Mouse (Mus musculus) frontal cortex, adult 2 months (tissue): ENCODE results near the gene Sox5. TPM values are rescaled to one million over a fixed set of nuclear protein-coding genes. Genes with fewer than 3 reads are reported as not detected.
A peak's percentile ranks its signal among the peaks of the same experiment; 100 is the strongest.

ENCODE experiments used
- DNase-seq, 2 experiments: peaks; one replicate each; pipeline ENCODE4 v3.0.0; 2022; ENCODE audit warnings: low spot score in 1 of 2; ENCODE audit errors: extremely low spot score in 1 of 2
- polyA plus RNA-seq: library from polyadenylated mRNA; depleted of rRNA; stranded (reverse); fragments of >200 nt; gene quantifications from 2 replicates; pipeline ENCODE4 v1.2.3, GENCODE M21; 2012

The Sox5 gene
- polyA plus RNA-seq, 1 experiment = 27.9 TPM

DNA sequence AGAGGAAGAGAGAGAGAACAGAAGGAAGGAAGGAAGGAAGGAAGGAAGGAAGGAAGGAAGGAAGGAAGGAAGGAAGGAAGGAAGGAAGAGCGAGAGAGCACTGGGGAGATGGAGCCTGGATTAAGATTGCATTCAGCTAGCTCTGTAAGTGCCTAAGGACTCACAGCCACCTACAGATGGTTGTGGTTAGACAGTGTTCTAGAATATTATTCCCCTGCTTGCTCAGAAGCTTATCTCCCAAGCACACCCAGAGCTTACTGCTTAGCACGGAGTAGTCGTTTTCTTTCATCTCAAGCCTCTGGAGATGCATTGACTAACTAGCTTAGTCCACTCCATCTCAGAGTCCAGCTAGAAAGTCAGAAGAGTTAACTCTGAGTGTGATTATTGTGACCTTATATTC, 770.8 kb downstream of the Sox5 start:
- no peak for DNase-seq

GRCm38 (mm10) chr6:144010285-144010684, 771.5 kb downstream of the Sox5 start:
- no peak for DNase-seq

- DNase-seq = no peak
Measured at GRCm38 (mm10) chr6:144005132-144005531, 776.6 kb downstream of the Sox5 start.

DNA sequence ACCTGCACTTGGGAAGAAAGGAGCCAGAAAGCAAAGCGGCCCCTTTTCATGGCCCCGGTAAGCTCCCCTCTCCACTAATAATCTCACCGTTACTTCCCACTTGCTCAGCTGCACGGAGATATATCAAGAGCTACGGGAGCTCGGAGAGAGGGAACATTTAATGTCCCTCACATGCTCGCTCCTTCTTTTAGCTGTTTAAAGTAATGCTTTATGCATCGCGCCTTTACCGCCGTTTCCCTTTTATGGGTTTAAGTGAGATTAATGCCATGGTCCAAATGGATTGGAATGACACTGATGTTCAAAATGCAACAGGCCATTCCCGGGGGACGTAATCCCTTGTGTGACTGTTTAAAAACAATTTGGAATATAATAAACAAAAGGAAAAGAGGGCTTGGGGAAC, 783.6 kb downstream of the Sox5 start:
- DNase-seq = no peak

DNA sequence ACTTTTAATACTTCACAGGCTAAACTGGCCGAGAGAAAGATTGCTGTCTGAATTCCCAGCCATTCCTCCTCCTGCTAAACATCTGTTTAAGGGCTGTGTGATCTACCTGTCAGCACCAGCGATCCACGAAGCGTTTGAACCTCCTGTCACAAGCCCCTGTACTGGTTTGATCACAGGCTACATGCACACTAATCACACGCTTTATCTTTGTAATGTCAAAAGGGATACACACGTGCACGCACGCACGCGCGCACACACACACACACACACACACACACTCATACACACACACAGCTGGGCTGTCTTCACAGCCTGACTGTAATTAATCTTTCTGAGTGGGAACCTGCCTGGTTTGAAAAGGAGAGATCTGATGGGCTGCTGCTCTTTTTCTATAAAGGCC, 784.2 kb downstream of the Sox5 start:
- no peak for DNase-seq

DNA sequence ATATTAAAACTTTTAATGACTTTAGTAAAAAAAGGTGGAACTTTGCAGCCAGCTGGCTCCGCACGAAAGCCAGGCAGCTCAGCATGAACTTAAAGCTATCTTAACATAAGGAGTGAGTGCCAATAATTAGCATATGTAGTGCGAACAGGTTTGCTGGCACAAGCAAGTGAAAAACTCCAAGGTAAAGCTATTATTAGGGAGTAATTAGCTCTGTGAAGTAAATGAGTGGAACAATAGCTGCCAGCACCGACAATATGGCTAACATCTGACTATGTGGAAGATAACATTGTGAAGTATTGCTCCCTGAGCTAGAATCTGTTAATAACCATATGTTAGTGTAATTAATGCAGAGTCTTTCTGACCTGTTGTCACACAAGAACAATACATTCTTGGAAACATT, 786.7 kb downstream of the Sox5 start:
- no peak for DNase-seq

DNA sequence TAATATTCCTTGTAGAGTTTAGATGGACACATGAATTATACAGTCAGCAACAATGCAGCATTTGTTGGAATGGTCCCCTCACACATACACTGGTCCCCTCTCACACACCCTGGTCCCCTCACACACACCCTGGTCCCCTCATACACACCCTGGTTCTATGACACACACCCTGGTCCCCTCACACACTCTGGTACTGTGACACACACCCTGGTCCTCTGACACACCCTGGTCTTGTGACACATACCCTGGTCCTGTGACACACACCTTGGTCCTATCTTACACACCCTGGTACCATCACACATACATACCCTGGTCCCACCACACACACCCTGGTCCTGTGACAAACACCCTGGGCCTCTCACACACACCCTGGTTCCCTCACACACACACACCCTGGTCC, 794.2 kb downstream of the Sox5 start:
- DNase-seq = no peak

GRCm38 (mm10) chr6:143980131-143980530, 801.6 kb downstream of the Sox5 start:
- DNase-seq = peak in 1 of 2 experiments; percentile 20

- DNase-seq = peak in 1 of 2 experiments; percentile 32
Measured at GRCm38 (mm10) chr6:143967724-143968400, 813.9 kb downstream of the Sox5 start.

DNA sequence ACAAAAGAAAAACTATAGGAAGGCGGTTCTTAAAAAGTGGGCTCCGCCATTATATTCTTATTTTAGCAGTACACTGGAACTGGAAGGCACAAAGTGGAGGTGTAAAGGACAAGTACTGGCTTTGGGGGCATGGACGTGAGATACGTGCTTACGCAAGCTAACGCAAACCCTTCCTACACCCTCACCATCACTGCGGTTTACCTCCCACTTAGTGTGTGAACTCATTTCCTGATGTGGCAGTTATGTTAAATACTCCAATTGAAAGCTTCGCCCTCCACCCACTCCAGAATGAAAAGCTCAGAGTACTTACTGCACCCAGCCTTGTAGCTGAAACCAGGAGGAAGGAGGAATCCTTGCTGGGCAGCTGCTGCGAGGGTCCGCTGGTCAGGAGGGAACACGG, 821.3 kb downstream of the Sox5 start:
- no peak for DNase-seq

- no peak for DNase-seq
Measured at GRCm38 (mm10) chr6:143960081-143960480, 821.7 kb downstream of the Sox5 start.

DNA sequence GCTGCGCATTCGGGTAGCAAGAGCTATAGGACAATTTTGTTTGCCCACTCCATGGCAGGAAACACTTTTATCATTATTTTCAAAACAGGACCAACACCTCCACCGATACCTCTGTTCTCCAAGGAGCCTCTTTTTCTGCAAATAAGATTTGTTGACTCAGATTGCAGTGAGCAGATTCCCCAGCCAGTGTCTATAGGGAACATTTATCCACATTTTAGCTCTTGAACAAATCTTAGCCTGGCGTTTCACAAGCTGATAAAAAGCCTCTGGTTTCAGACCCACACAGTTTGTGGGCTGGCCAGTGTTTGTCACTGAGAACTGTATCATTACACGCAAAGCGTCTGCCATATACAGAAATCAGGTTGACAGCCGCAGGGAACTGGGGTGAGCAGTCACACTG, 823.4 kb downstream of the Sox5 start:
- peak in 1 of 2 experiments; percentile 37 for DNase-seq

DNA sequence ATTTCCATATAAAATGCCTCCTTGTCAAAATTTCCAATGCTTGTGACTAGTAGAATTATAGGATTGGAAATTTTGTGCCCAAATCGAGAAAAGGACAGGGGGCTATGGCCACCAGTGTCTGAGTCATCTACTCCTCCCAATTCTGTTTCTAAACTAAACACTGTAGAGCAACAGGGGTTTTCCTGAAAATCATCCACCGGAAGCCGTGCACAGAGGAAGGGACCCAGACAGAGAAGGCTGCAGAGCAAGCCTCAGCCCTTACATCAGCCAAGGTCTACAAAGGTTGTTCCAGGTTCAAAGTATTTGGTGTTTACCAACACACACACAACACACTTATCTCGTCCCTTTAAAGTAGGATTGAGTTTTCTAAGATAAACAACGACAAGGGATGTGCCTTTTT, 824.7 kb downstream of the Sox5 start:
- DNase-seq = no peak

DNA sequence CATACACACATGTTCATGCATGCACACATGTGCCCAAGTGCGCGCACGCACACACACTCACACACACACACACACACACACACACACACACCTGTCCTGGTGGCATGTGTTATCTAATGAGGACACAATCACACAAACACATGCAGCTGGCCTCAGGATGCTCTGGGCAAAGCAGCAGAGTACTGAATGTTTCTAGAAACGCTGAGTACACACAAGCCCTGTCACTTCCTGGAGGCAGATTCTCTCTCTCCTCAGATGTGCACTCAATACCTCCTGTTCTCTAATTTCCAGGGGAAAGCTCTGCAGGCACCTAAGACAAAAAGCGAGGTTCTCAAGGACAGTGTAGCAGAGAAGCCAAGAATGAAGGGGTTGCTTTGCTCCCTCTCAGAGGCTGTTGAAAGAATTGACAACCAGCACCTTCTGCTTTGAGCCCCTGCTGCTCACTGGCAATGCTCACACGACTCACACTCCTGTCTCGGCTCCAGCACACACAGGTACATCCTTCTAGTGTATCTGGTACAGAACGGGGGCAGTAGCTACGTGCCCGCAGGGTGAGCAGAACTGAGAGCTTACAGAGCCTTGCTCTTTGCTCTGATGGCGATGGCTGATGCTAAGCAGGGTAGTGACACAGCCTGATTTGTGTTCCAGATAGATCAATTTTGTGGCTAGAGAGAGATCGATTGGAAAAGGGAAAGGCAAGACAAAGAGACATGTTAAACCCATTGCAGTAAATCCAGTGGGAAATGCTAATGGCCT, 833.0 kb downstream of the Sox5 start:
- DNase-seq = no peak

DNA sequence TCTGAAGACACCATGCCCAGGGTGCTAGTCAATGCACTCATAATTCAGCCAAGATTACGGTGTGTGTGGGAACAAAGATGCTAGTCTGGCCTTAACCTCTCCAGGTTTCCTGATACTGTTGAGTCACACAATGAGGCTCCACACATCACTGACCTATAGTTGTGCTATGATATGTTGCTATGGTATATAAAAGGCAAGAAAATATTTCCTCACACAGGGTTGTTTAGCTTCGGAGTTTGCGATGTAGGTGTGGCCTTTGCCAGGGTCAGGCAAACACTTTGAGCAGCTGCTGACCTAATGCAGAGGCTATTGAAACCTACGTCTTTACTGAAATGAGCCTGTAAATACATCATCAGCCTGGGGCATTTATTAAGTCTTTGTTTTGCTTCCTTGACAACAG, 833.7 kb downstream of the Sox5 start:
- DNase-seq = no peak

- no peak for DNase-seq
Measured at GRCm38 (mm10) chr6:143943126-143943525, 838.7 kb downstream of the Sox5 start.

DNA sequence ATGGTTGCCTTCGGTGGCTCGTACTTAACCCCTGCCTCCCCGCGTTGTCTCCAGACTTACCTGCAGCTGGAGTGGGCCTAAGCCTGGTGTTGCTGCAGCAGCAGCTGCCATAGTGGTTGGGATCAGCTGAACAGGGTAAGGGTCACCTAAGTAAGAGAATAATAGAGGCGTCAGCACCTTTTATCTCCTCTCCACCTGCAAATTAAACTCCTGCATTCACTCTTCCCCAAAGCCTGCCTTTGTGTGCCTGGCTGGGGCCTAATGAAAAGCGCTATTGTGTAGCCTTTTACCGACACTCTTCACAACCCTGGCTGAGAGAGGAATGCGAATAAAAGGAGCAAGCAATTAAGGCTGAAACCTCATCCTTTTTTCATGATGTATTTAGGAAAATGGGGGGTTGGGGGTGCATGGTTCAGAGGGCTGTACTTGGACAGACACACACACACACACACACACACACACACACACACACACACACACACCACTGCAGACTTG, 840.4 kb downstream of the Sox5 start:
- DNase-seq = no peak

GRCm38 (mm10) chr6:143923146-143923545, 858.6 kb downstream of the Sox5 start:
- DNase-seq = no peak

- no peak for DNase-seq
Measured at GRCm38 (mm10) chr6:143918405-143918947, 863.3 kb downstream of the Sox5 start.

DNA sequence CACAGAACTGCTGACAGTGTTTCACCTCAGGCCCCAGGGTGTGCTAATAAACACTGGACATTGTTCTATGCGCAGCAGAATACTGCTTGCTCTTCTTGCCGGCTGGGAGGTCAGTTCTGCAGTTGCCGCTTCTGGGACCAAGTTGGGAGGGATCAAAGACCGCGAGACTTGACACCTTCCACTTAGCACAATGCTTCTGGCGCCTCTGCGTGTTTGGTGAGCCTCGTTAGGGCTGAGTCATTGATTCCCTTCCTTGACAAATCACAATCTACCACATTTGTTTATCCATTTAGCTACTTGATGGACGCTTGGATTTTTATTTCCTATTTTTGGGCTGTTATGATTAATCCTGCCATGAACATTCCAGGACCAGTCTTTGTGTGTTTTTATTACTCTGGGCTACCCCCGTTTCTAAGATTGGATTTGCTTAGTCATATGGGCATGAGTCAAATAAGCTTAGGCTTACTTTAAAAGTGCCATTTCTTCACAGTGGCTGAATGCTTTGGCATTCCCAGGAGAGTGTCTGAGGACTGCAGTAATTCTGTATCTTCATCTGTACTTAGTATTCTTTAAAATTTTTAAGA, 865.5 kb downstream of the Sox5 start:
- DNase-seq = peak in 1 of 2 experiments; percentile 30

GRCm38 (mm10) chr6:143915686-143916085, 866.1 kb downstream of the Sox5 start:
- DNase-seq = no peak
